Mouse (Mus musculus): ENCODE results near the gene Stk24. TPM values are rescaled to one million over a fixed set of nuclear protein-coding genes. Genes with fewer than 3 reads are reported as not detected.
"Not testable (repeated sequence)": the region's sequence is repeated elsewhere in the genome, so short reads cannot be mapped to it uniquely, and the experiment has no call there.

The Stk24 gene
- polyA plus RNA-seq, 1 experiment, result 8.5 TPM

DNA sequence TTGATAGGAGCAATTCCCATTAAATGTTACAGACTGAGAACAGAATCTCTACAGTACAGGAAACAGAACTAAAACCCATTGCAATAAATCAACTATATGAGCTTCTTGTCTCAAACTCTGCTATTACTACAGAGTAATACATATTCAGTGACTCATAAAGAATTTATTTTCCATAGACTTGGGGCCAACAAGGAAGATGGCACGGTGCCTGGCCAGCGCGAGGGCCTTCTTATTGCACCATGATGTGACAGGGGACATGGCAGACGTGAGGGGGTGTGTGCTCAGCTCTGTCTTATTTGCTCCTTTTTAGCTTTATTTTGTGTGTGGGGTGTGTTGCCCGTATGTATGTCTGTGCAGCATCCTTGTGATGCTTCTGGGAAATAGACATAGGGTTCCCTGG lies 37.8 kb upstream of the Stk24 start:
- no peak for TF ChIP-seq POLR2A (IDR thresholded peaks at IDR 0.05; ENCODE audit: control insufficient read depth, low read depth, low read length)
- no peak for TF ChIP-seq CTCF (IDR thresholded peaks at IDR 0.05; ENCODE audit: control insufficient read depth, insufficient read depth, insufficient replicate concordance, low read depth, low read length)
- Histone ChIP-seq H3K36me3 (ENCODE audit: control insufficient read depth, insufficient read depth, low read length) (no peaks in the 10 kb centered on the region), H3K27me3 (ENCODE audit: control insufficient read depth, insufficient read depth, low read length) (no peaks in the 10 kb centered on the region), H3K27ac (ENCODE audit: control insufficient read depth, insufficient read depth, low read depth, low read length) (no peak overlapping the region), H3K4me3 (ENCODE audit: control insufficient read depth, low read depth, low read length) (no peak overlapping the region), H3K4me1 (ENCODE audit: control insufficient read depth, insufficient read depth, low read length) (no peaks in the 10 kb centered on the region)

DNA sequence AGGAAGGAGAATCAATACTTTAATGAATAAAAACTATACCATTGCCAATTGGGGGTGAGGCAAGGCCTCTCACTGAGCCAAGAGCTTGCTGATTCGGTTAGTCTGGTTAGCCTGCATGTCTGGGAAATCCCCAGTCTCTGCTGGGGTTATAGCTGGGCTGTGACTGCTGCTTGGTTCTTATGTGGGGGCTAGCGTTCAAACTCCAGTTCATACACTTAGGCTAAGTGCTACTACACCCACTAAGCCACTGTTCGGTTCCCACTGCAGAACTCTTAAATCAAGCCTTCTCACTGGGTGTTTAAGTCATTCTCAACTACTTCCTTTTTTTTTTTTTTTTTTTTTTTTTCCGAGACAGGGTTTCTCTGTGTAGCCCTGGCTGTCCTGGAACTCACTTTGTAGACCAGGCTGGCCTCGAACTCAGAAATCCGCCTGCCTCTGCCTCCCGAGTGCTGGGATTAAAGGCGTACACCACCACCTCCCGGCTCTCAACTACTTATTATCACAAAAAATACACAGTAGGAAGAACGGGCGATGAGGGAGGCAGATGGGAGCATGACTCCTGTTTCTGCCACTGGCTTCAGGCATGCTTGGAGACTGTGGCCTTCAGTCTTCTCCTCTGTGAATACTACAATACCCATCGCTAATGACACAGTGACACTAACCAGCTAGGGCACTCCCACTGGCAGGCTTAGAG lies 37.0 kb upstream of the Stk24 start:
- Histone ChIP-seq H3K27ac (ENCODE audit: control insufficient read depth, insufficient read depth, low read depth, low read length) (no peak overlapping the region), H3K36me3 (ENCODE audit: control insufficient read depth, insufficient read depth, low read length) (no peaks in the 10 kb centered on the region), H3K4me3 (ENCODE audit: control insufficient read depth, low read depth, low read length) (no peak overlapping the region), H3K4me1 (ENCODE audit: control insufficient read depth, insufficient read depth, low read length) (no peaks in the 10 kb centered on the region), H3K27me3 (ENCODE audit: control insufficient read depth, insufficient read depth, low read length) (no peaks in the 10 kb centered on the region)
- TF ChIP-seq POLR2A (IDR thresholded peaks at IDR 0.05; ENCODE audit: control insufficient read depth, low read depth, low read length), result no peak
- no peak for TF ChIP-seq CTCF (IDR thresholded peaks at IDR 0.05; ENCODE audit: control insufficient read depth, insufficient read depth, insufficient replicate concordance, low read depth, low read length)

DNA sequence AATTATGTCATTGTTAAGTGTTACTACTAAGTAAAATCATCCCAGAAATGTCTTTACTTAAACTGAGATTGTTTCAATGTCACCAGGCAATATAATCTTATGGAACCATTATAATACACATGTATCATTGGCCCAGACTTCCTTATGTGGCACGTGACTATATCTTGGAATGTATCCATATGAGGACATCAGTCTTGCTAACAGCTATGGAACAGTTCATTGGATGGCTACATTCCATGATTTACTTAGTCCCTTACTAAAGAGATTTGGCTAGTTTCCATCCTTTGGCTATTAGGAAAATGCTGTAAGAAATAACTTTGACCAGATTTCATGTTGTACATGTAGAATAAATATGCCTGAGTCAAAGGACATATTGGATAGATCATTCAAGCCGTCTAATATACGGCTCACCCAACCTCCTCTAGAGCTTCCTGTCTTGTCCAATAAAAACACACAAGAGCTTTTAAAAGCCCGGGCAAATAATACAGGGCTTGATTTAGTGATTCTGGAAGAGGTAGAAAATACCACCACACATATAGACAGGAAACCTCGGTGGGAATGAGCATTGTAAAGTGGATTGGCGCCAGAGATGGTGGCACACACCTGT lies 34.9 kb upstream of the Stk24 start:
- Histone ChIP-seq H3K36me3 (ENCODE audit: control insufficient read depth, insufficient read depth, low read length) (no peaks in the 10 kb centered on the region), H3K27ac (ENCODE audit: control insufficient read depth, insufficient read depth, low read depth, low read length) (no peak overlapping the region), H3K4me3 (ENCODE audit: control insufficient read depth, low read depth, low read length) (no peak overlapping the region), H3K27me3 (ENCODE audit: control insufficient read depth, insufficient read depth, low read length) (no peaks in the 10 kb centered on the region), H3K4me1 (ENCODE audit: control insufficient read depth, insufficient read depth, low read length) (no peaks in the 10 kb centered on the region)
- TF ChIP-seq CTCF (IDR thresholded peaks at IDR 0.05; ENCODE audit: control insufficient read depth, insufficient read depth, insufficient replicate concordance, low read depth, low read length) (no peak), POLR2A (IDR thresholded peaks at IDR 0.05; ENCODE audit: control insufficient read depth, low read depth, low read length) (no peak)

DNA sequence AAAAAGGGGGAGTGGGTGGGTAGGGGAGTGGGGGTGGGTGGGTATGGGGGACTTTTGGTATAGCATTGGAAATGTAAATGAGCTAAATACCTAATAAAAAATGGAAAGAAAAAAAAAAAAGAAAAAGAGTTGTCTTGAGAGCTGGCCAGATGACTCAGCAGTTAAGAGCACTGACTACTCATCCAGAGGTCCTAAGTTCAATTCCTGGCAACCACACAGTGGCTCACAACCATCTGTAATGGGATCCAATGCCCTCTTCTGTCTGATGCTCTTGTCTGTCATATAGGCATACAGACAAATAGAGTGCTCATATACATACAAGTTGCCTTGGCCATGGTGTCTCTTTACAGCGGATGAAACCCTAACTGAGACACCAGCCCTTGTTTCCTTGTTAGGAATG lies 33.9 kb upstream of the Stk24 start:
- not testable (repeated sequence) for H3K27me3 ChIP-seq (ENCODE audit: control insufficient read depth, insufficient read depth, low read length); H3K4me1 ChIP-seq (ENCODE audit: control insufficient read depth, insufficient read depth, low read length); H3K4me3 ChIP-seq (ENCODE audit: control insufficient read depth, low read depth, low read length); H3K36me3 ChIP-seq (ENCODE audit: control insufficient read depth, insufficient read depth, low read length); H3K27ac ChIP-seq (ENCODE audit: control insufficient read depth, insufficient read depth, low read depth, low read length)

DNA sequence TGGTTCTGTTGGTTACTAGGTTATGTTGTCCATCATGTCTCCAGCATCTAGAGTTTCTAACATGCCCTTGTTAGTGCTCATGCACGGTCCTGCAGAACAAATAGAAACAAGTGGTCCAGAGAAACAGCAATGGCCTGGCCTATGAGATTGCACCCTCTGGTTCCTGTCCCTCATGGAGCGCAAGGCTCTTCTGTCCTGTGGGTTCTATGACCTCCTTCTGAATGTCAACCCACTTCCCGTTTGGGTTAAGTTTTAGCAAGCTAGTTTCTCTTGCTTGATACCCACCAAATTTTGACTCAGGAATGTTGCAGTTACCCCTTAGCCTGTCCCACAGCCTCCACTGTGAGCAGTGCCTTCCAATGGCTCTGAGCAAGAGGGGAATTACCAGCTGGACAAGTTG lies 29.1 kb upstream of the Stk24 start:
- Histone ChIP-seq H3K4me3 (ENCODE audit: control insufficient read depth, low read depth, low read length) (no peak overlapping the region), H3K4me1 (ENCODE audit: control insufficient read depth, insufficient read depth, low read length) (peaks cover 5% of the 10 kb centered on the region), H3K36me3 (ENCODE audit: control insufficient read depth, insufficient read depth, low read length) (no peaks in the 10 kb centered on the region), H3K27me3 (ENCODE audit: control insufficient read depth, insufficient read depth, low read length) (no peaks in the 10 kb centered on the region), H3K27ac (ENCODE audit: control insufficient read depth, insufficient read depth, low read depth, low read length) (no peak overlapping the region)
- TF ChIP-seq POLR2A (IDR thresholded peaks at IDR 0.05; ENCODE audit: control insufficient read depth, low read depth, low read length), result no peak
- TF ChIP-seq CTCF (IDR thresholded peaks at IDR 0.05; ENCODE audit: control insufficient read depth, insufficient read depth, insufficient replicate concordance, low read depth, low read length), result no peak

DNA sequence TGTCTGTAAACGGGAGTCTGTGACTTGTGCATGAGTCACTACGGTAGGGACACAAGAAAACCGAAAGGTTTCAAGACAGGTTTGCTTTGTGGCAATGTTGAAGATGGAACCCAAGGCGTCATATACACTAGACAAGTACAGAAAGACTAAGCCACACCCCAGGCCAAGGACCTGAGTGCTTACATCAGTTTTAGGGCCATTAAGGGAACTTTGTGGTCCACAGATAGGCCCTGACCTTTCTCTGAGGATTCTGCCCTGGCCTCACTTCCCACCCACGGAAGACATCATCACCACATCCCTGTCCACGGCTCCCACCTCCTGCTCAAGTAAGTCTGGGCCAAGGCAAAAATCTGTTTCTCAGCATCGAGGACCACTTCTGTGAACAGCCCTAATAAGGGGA lies 27.1 kb upstream of the Stk24 start:
- Histone ChIP-seq H3K4me3 (ENCODE audit: control insufficient read depth, low read depth, low read length) (no peak overlapping the region), H3K27ac (ENCODE audit: control insufficient read depth, insufficient read depth, low read depth, low read length) (no peak overlapping the region), H3K27me3 (ENCODE audit: control insufficient read depth, insufficient read depth, low read length) (no peaks in the 10 kb centered on the region), H3K36me3 (ENCODE audit: control insufficient read depth, insufficient read depth, low read length) (no peaks in the 10 kb centered on the region), H3K4me1 (ENCODE audit: control insufficient read depth, insufficient read depth, low read length) (peaks cover 8% of the 10 kb centered on the region)
- TF ChIP-seq CTCF (IDR thresholded peaks at IDR 0.05; ENCODE audit: control insufficient read depth, insufficient read depth, insufficient replicate concordance, low read depth, low read length) (no peak), POLR2A (IDR thresholded peaks at IDR 0.05; ENCODE audit: control insufficient read depth, low read depth, low read length) (no peak)

DNA sequence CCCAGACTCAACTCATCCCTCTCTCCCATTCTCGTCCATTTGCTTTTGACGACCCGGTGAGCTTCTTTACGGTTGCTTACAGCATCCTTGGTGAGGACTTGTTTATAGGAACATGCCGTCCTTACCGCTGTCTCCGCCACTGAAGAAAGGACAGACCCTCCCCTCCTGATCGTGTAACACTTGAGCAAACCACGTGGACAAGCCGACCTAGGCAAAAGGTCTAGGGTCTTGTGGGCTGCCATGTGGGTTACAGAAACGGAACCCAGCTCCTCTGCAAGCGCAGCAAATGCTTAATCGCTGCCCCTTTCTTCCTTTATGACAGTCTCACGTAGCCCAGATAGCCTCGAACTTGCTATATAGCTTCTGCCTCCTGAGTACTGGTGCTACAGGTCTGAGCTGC lies 25.7 kb upstream of the Stk24 start:
- H3K4me1 ChIP-seq (ENCODE audit: control insufficient read depth, insufficient read depth, low read length), result peaks cover 8% of the 10 kb centered on the region
- no peaks in the 10 kb centered on the region for H3K36me3 ChIP-seq (ENCODE audit: control insufficient read depth, insufficient read depth, low read length)
- H3K4me3 ChIP-seq (ENCODE audit: control insufficient read depth, low read depth, low read length), result peak overlapping the region; percentile 84
- no peaks in the 10 kb centered on the region for H3K27me3 ChIP-seq (ENCODE audit: control insufficient read depth, insufficient read depth, low read length)
- H3K27ac ChIP-seq (ENCODE audit: control insufficient read depth, insufficient read depth, low read depth, low read length), result peak overlapping the region; percentile 85
- no peak for TF ChIP-seq POLR2A (IDR thresholded peaks at IDR 0.05; ENCODE audit: control insufficient read depth, low read depth, low read length)

DNA sequence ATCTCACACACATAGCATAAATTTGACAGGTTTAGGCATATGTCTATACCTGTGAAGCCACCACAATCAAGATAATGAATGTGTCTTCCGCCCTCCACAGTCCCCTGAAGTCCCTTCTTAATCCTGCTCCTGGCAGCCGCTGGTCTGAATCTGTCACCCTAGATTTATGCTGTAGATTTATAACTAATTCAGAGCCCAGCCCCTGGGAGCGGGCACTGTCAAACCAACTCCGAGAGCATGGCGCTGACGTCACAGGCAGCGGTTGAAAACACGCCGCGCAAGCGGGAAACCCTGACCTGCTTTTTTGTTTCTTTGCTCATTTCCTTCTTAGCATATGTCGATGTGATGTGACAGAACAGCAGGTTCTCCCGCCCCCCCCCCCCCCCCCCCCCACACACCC lies 25.3 kb upstream of the Stk24 start:
- H3K4me1 ChIP-seq (ENCODE audit: control insufficient read depth, insufficient read depth, low read length), result peaks cover 8% of the 10 kb centered on the region
- no peaks in the 10 kb centered on the region for H3K36me3 ChIP-seq (ENCODE audit: control insufficient read depth, insufficient read depth, low read length)
- TF ChIP-seq CTCF (IDR thresholded peaks at IDR 0.05; ENCODE audit: control insufficient read depth, insufficient read depth, insufficient replicate concordance, low read depth, low read length) (no peak), POLR2A (IDR thresholded peaks at IDR 0.05; ENCODE audit: control insufficient read depth, low read depth, low read length) (no peak; the same call in 1 of the 2 replicates)
- H3K27me3 ChIP-seq (ENCODE audit: control insufficient read depth, insufficient read depth, low read length), result no peaks in the 10 kb centered on the region
- peak overlapping the region; percentile 72 for H3K4me3 ChIP-seq (ENCODE audit: control insufficient read depth, low read depth, low read length)
- H3K27ac ChIP-seq (ENCODE audit: control insufficient read depth, insufficient read depth, low read depth, low read length), result peak overlapping the region; percentile 69

All from testis, adult 2 months (tissue).